Comparison of ENCODE assay signal across 7 mouse cellular contexts in the genomic region with DNA sequence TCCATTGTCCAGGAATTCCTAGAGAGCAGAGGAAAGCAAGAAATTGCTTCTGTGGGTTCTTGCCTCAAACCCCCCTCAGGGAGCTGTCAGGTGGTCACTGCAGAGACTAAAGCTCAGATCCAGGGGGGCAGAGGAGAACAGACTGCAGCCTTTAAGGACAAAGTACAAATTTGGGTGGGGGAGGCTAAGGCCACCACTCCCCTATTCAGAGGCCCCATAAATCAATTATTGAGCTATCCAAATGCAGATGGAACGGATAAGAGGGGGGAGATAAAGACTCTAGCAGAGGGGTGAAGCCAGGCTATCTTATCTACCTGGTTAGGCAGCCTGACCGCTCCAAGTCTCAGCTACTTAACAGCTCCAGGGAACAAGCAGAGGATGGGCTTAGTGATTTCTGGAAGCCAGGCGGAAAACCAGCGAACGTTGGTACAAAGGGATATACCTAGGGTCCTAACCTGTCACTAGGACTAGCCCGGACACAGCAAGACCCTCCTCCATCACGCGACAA. TPM values are rescaled to one million over a fixed set of nuclear protein-coding genes. Genes with fewer than 3 reads are reported as not detected.
DNase-seq lines count a peak whose midpoint lies in the region; ATAC-seq lines count a peak whose summit lies in the region.

No protein-coding gene starts in this region.

- peak overlapping the region; percentile 69 for H3K4me3 ChIP-seq in lung, embryonic 16.5 days (ENCODE audit: low read length)
- peak overlapping the region; percentile 94 for H3K4me3 ChIP-seq in forebrain, embryonic 13.5 days
- H3K4me3 ChIP-seq in liver, embryonic 11.5 days (ENCODE audit: low read depth, low read length) = peak overlapping the region; percentile 97
- H3K4me3 ChIP-seq in stomach, embryonic 14.5 days (ENCODE audit: low read depth, low read length) = peak overlapping the region; percentile 84

- H3K27me3 ChIP-seq in lung, embryonic 16.5 days (ENCODE audit: control insufficient read depth, insufficient read depth, low read depth, low read length) = no peaks in the 10 kb centered on the region
- H3K27me3 ChIP-seq in forebrain, embryonic 13.5 days = no peaks in the 10 kb centered on the region
- no peaks in the 10 kb centered on the region for H3K27me3 ChIP-seq in liver, embryonic 11.5 days (replicated peaks; ENCODE audit: control insufficient read depth, insufficient read depth, low read length)
- H3K27me3 ChIP-seq in stomach, embryonic 14.5 days (ENCODE audit: control insufficient read depth, insufficient read depth, low read length) = no peaks in the 10 kb centered on the region

- WGBS in lung, embryonic 16.5 days = 17% methylated on average over 8 of the region's 8 CpGs
- 16% methylated on average over 8 of the region's 8 CpGs for WGBS in forebrain, embryonic 13.5 days
- WGBS in liver, embryonic 11.5 days = 37% methylated on average over 8 of the region's 8 CpGs
- WGBS in stomach, embryonic 14.5 days = 18% methylated on average over 8 of the region's 8 CpGs

- peak overlapping the region; percentile 100 for H3K27ac ChIP-seq in lung, embryonic 16.5 days (ENCODE audit: low read length)
- peak overlapping the region; percentile 100 for H3K27ac ChIP-seq in forebrain, embryonic 13.5 days
- H3K27ac ChIP-seq in liver, embryonic 11.5 days (ENCODE audit: low read depth, low read length) = peak overlapping the region; percentile 100
- peak overlapping the region; percentile 100 for H3K27ac ChIP-seq in stomach, embryonic 14.5 days (ENCODE audit: low read length)

- peak overlapping the region; percentile 99 for H3K4me2 ChIP-seq in lung, embryonic 16.5 days (ENCODE audit: low read depth, low read length)
- H3K4me2 ChIP-seq in forebrain, embryonic 13.5 days = peak overlapping the region; percentile 96
- H3K4me2 ChIP-seq in liver, embryonic 11.5 days = peak overlapping the region; percentile 100
- H3K4me2 ChIP-seq in stomach, embryonic 14.5 days (replicated peaks; ENCODE audit: low read depth, low read length) = peak overlapping the region; percentile 100

- H3K9me3 ChIP-seq in lung, embryonic 16.5 days (ENCODE audit: control insufficient read depth, low read length) = no peaks in the 10 kb centered on the region
- no peaks in the 10 kb centered on the region for H3K9me3 ChIP-seq in forebrain, embryonic 13.5 days (replicated peaks)
- H3K9me3 ChIP-seq in liver, embryonic 11.5 days (ENCODE audit: control insufficient read depth, low read length) = no peaks in the 10 kb centered on the region
- no peaks in the 10 kb centered on the region for H3K9me3 ChIP-seq in stomach, embryonic 14.5 days (ENCODE audit: control insufficient read depth, low read depth, low read length)

- ATAC-seq in lung, embryonic 16.5 days (ENCODE audit: low read depth) = no peak
- no peak for ATAC-seq in forebrain, embryonic 13.5 days
- ATAC-seq in liver, embryonic 11.5 days (replicated peaks; ENCODE audit: low FRiP score) = no peak
- no peak for ATAC-seq in stomach, embryonic 14.5 days (ENCODE audit: insufficient number of reproducible peaks, insufficient read depth, low FRiP score, low read depth)
- ATAC-seq in CD4-positive, CD25-positive, alpha-beta regulatory T cell, adult 4 months = no peak

- peaks cover 63% of the 10 kb centered on the region for H3K4me1 ChIP-seq in lung, embryonic 16.5 days (replicated peaks; ENCODE audit: control insufficient read depth, insufficient read depth, low read length)
- H3K4me1 ChIP-seq in forebrain, embryonic 13.5 days = peaks cover 68% of the 10 kb centered on the region
- peaks cover 73% of the 10 kb centered on the region for H3K4me1 ChIP-seq in liver, embryonic 11.5 days (replicated peaks; ENCODE audit: control insufficient read depth, insufficient read depth, low read length)
- H3K4me1 ChIP-seq in stomach, embryonic 14.5 days (ENCODE audit: control insufficient read depth, insufficient read depth, low read length) = peaks cover 60% of the 10 kb centered on the region

- no peak for DNase-seq in lung, adult 18-20 months
- no peak for DNase-seq in liver, embryonic 11.5 days (ENCODE audit: low spot score)
- DNase-seq in c-Kit-positive CD71-positive TER-119-positive erythroid progenitor cells, embryonic 14.5 days (ENCODE audit: low spot score) = no peak

- H3K9ac ChIP-seq in lung, embryonic 16.5 days (ENCODE audit: low read length) = peak overlapping the region; percentile 99
- peak overlapping the region; percentile 100 for H3K9ac ChIP-seq in forebrain, embryonic 13.5 days
- peak overlapping the region; percentile 100 for H3K9ac ChIP-seq in liver, embryonic 11.5 days (ENCODE audit: low read depth, low read length)
- peak overlapping the region; percentile 31 for H3K9ac ChIP-seq in stomach, embryonic 14.5 days (replicated peaks; ENCODE audit: low read depth, low read length)

- H3K36me3 ChIP-seq in lung, embryonic 16.5 days (ENCODE audit: control insufficient read depth, insufficient read depth, low read length) = no peaks in the 10 kb centered on the region
- H3K36me3 ChIP-seq in forebrain, embryonic 13.5 days (ENCODE audit: poor library complexity, severe bottlenecking) = peaks cover 41% of the 10 kb centered on the region
- no peaks in the 10 kb centered on the region for H3K36me3 ChIP-seq in liver, embryonic 11.5 days (ENCODE audit: control insufficient read depth, insufficient read depth, low read length)
- peaks cover 3% of the 10 kb centered on the region; the same call in 1 of the 2 replicates for H3K36me3 ChIP-seq in stomach, embryonic 14.5 days (ENCODE audit: control insufficient read depth, insufficient read depth, low read length)

RNA-seq across cellular contexts. Expression of a gene that starts 2.4 kb away (rescaled TPM):
- polyA plus RNA-seq in lung, embryonic 16.5 days (2015; fragmentation: Nextera tagmentation; extraction: Ambion mirVana) = 5.3 and 5.6 TPM in 2 replicates
- polyA plus RNA-seq in forebrain, embryonic 13.5 days (2015; fragmentation: Nextera tagmentation; extraction: Ambion mirVana) = 4.3 and 5.0 TPM in 2 replicates
- polyA plus RNA-seq in liver, embryonic 11.5 days (2014; fragmentation: Nextera tagmentation; extraction: Ambion mirVana) = 4.6 and 4.8 TPM in 2 replicates
- 2.0 and 2.3 TPM in 2 replicates for polyA plus RNA-seq in stomach, embryonic 14.5 days (2014; fragmentation: Nextera tagmentation; extraction: Ambion mirVana)
- polyA plus RNA-seq in CD4-positive, CD25-positive, alpha-beta regulatory T cell, adult 4 months (2017; shearing (Covaris generic)) = 100 to 1,000 TPM in 1 of 2 experiments, 10 to 100 TPM in 1; 80.6 to 101 TPM

RNA-seq across cellular contexts. Expression of a gene that starts 7.1 kb away (rescaled TPM):
- 8.4 and 9.1 TPM in 2 replicates for polyA plus RNA-seq in lung, embryonic 16.5 days (2015; fragmentation: Nextera tagmentation; extraction: Ambion mirVana)
- polyA plus RNA-seq in forebrain, embryonic 13.5 days (2015; fragmentation: Nextera tagmentation; extraction: Ambion mirVana) = 13.4 and 13.9 TPM in 2 replicates
- 7.9 and 9.6 TPM in 2 replicates for polyA plus RNA-seq in liver, embryonic 11.5 days (2014; fragmentation: Nextera tagmentation; extraction: Ambion mirVana)
- 12.9 and 14.3 TPM in 2 replicates for polyA plus RNA-seq in stomach, embryonic 14.5 days (2014; fragmentation: Nextera tagmentation; extraction: Ambion mirVana)
- 10 to 100 TPM; 17.1 to 20.8 TPM for polyA plus RNA-seq in CD4-positive, CD25-positive, alpha-beta regulatory T cell, adult 4 months (2017; shearing (Covaris generic))

RNA-seq across cellular contexts. Expression of a gene that starts 34.3 kb away (rescaled TPM):
- polyA plus RNA-seq in lung, embryonic 16.5 days (2015; fragmentation: Nextera tagmentation; extraction: Ambion mirVana) = 87.0 and 91.8 TPM in 2 replicates
- 75.5 and 77.3 TPM in 2 replicates for polyA plus RNA-seq in forebrain, embryonic 13.5 days (2015; fragmentation: Nextera tagmentation; extraction: Ambion mirVana)
- polyA plus RNA-seq in liver, embryonic 11.5 days (2014; fragmentation: Nextera tagmentation; extraction: Ambion mirVana) = 103 TPM in 2 replicates
- polyA plus RNA-seq in stomach, embryonic 14.5 days (2014; fragmentation: Nextera tagmentation; extraction: Ambion mirVana) = 72.8 and 82.3 TPM in 2 replicates
- polyA plus RNA-seq in CD4-positive, CD25-positive, alpha-beta regulatory T cell, adult 4 months (2017; shearing (Covaris generic)) = 10 to 100 TPM; 36.5 to 41.5 TPM

RNA-seq across cellular contexts. Expression of a gene that starts 47.6 kb away (rescaled TPM):
- 0.18 and 0.91 TPM in 2 replicates for polyA plus RNA-seq in lung, embryonic 16.5 days (2015; fragmentation: Nextera tagmentation; extraction: Ambion mirVana)
- polyA plus RNA-seq in forebrain, embryonic 13.5 days (2015; fragmentation: Nextera tagmentation; extraction: Ambion mirVana) = not detected in 2 replicates
- polyA plus RNA-seq in liver, embryonic 11.5 days (2014; fragmentation: Nextera tagmentation; extraction: Ambion mirVana) = 2.5 and 3.5 TPM in 2 replicates
- 0.36 TPM in 1 of 2 replicates, not detected in the other for polyA plus RNA-seq in stomach, embryonic 14.5 days (2014; fragmentation: Nextera tagmentation; extraction: Ambion mirVana)
- polyA plus RNA-seq in CD4-positive, CD25-positive, alpha-beta regulatory T cell, adult 4 months (2017; shearing (Covaris generic)) = not detected

Comparison
In these comparisons a context has a peak if more than half of its experiments do, and no peak if none do; other contexts are left out.
1. H3K9ac ChIP-seq: peak in every context shown above with its lines; median percentile 100 in forebrain, embryonic 13.5 days; 100 in liver, embryonic 11.5 days; 99 in lung, embryonic 16.5 days; 31 in stomach, embryonic 14.5 days.
2. RNA of a gene that starts 2.4 kb away (polyA plus RNA-seq): 80.6 to 101 TPM in CD4-positive, CD25-positive, alpha-beta regulatory T cell, adult 4 months; 5.3 to 5.6 TPM in lung, embryonic 16.5 days, 4.6 to 4.8 TPM in liver, embryonic 11.5 days, 4.3 to 5.0 TPM in forebrain, embryonic 13.5 days and 2.0 to 2.3 TPM in stomach, embryonic 14.5 days; every median in the first group is over 10 times any median in the second.
3. Peak in every context shown above with its lines, with median percentiles within 50 percentile points of each other: H3K27ac ChIP-seq, H3K4me2 ChIP-seq and H3K4me3 ChIP-seq.